Mouse (Mus musculus) myocyte (in vitro differentiated cells): ENCODE results near the gene Sox5. TPM values are rescaled to one million over a fixed set of nuclear protein-coding genes. Genes with fewer than 3 reads are reported as not detected.

ENCODE experiments used
- H3K27me3 ChIP-seq: one replicate; pipeline ENCODE4 v1.6.1; 2011; ENCODE audit not compliant: control insufficient read depth, insufficient read depth, insufficient read length
- H3K36me3 ChIP-seq: one replicate; pipeline ENCODE4 v1.6.1; 2011; ENCODE audit not compliant: control insufficient read depth, insufficient read depth
- H3K4me2 ChIP-seq: one replicate; pipeline ENCODE4 v1.6.1; 2011; ENCODE audit warnings: low read depth, control low read depth
- H3K4me3 ChIP-seq: one replicate; pipeline ENCODE4 v1.5.1; 2011; ENCODE audit warnings: mild to moderate bottlenecking, control low read depth, moderate library complexity
- H3K79me2 ChIP-seq: one replicate; pipeline ENCODE4 v1.6.1; 2011; ENCODE audit not compliant: control insufficient read depth, insufficient read depth
- H3ac ChIP-seq: one replicate; pipeline ENCODE4 v1.6.1; 2011; ENCODE audit not compliant: control insufficient read depth, insufficient read length
- CEBPB ChIP-seq: IDR thresholded peaks from 2 replicates; pipeline ENCODE4 v1.6.1; 2011; ENCODE audit warnings: mild to moderate bottlenecking, moderate library complexity; ENCODE audit not compliant: poor library complexity, insufficient read depth, severe bottlenecking
- E2F4 ChIP-seq: IDR thresholded peaks from one replicate; pipeline ENCODE4 v1.6.1; 2011; ENCODE audit warnings: mild to moderate bottlenecking, control low read depth, moderate library complexity; ENCODE audit not compliant: insufficient read depth
- MAX ChIP-seq: IDR thresholded peaks from one replicate; pipeline ENCODE4 v1.6.1; 2011; ENCODE audit warnings: low read depth, mild to moderate bottlenecking, control low read depth
- MYOD1 ChIP-seq, 3 experiments: IDR thresholded peaks; one replicate each; pipeline ENCODE4 v1.6.1; 2011; ENCODE audit warnings: control low read depth in 2 of 3, low read depth in 2 of 3, mild to moderate bottlenecking in 2 of 3, moderate library complexity in 1 of 3; ENCODE audit not compliant: insufficient read length in 2 of 3, control insufficient read depth in 1 of 3
- MYOG ChIP-seq, 3 experiments: IDR thresholded peaks; one replicate each; pipeline ENCODE4 v1.6.1; 2011; ENCODE audit warnings: control low read depth in 2 of 3, low read depth in 2 of 3, mild to moderate bottlenecking in 2 of 3; ENCODE audit not compliant: insufficient read length in 2 of 3, control insufficient read depth in 1 of 3, insufficient read depth in 1 of 3
- POLR2A ChIP-seq: IDR thresholded peaks from one replicate; pipeline ENCODE4 v1.6.1; 2011; ENCODE audit warnings: low read depth, mild to moderate bottlenecking, control low read depth, moderate library complexity; ENCODE audit not compliant: insufficient read length
- POLR2AphosphoS2 ChIP-seq: IDR thresholded peaks from one replicate; pipeline ENCODE4 v1.6.1; 2011; ENCODE audit warnings: low read depth, control low read depth; ENCODE audit not compliant: insufficient read length
- REST ChIP-seq: IDR thresholded peaks from one replicate; pipeline ENCODE4 v1.6.1; 2011; ENCODE audit warnings: mild to moderate bottlenecking, control low read depth, moderate library complexity; ENCODE audit not compliant: insufficient read depth, insufficient read length
- SRF ChIP-seq: IDR thresholded peaks from one replicate; pipeline ENCODE4 v1.6.1; 2011; ENCODE audit warnings: low read depth; ENCODE audit not compliant: control insufficient read depth, insufficient read length
- TCF12 ChIP-seq: IDR thresholded peaks from one replicate; pipeline ENCODE4 v1.6.1; 2011; ENCODE audit warnings: mild to moderate bottlenecking, control low read depth; ENCODE audit not compliant: poor library complexity, insufficient read depth, severe bottlenecking
- TCF3 ChIP-seq: IDR thresholded peaks from one replicate; pipeline ENCODE4 v1.6.1; 2011; ENCODE audit warnings: low read depth, control low read depth; ENCODE audit not compliant: insufficient read length
- USF1 ChIP-seq: IDR thresholded peaks from one replicate; pipeline ENCODE4 v1.6.1; 2011; ENCODE audit warnings: low read depth, mild to moderate bottlenecking, control low read depth, moderate library complexity
- polyA plus RNA-seq: library from polyadenylated mRNA; unstranded; fragments of >200 nt; fragmentation: generic; extraction: Trizol; gene quantifications from one replicate; pipeline ENCODE4 v1.2.1, GENCODE M21; 2012; ENCODE audit warnings: missing spikeins

The Sox5 gene
- polyA plus RNA-seq, 1 experiment, result 0.50 TPM

- H3K4me2 ChIP-seq, result peak overlapping the region; percentile 52
- H3K4me3 ChIP-seq, result no peak overlapping the region
- TF ChIP-seq POLR2A (no peak), CEBPB (no peak), TCF3 (no peak), E2F4 (no peak), TCF12 (no peak), MYOD1 (IDR thresholded peaks at IDR 0.05; ENCODE audit: control insufficient read depth in 1 of 3, insufficient read length in 2 of 3, low read depth in 2 of 3) (no peak), MAX (no peak), REST (no peak), POLR2AphosphoS2 (no peak), SRF (no peak), MYOG (IDR thresholded peaks at IDR 0.05; ENCODE audit: control insufficient read depth in 1 of 3, insufficient read depth in 1 of 3, insufficient read length in 2 of 3, low read depth in 2 of 3) (no peak), USF1 (no peak)
- no peak overlapping the region for H3ac ChIP-seq
- no peaks in the 10 kb centered on the region for H3K36me3 ChIP-seq
- no peaks in the 10 kb centered on the region for H3K79me2 ChIP-seq
- no peaks in the 10 kb centered on the region for H3K27me3 ChIP-seq
These were observed 615.7 kb downstream of the Sox5 start for GRCm38 (mm10) chr6:144166104-144166503.

DNA sequence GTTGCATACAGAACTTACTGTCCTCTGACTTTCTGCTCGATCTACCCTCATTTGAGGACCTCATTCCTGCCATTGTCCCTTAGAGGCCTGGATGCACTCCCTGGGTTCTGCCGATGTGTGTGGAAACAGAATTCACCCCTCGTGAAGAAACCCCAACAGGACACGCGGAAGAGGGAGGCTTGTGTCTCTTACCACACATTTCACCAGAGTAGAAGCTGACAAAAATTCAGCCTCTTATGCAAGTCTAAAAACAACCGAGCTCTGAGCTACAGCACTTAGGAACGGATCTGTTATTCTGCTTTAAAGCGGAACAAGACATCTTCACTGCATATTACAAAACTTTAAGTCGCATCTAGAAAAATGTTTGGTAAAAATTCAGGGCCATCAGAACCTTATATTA lies 618.3 kb downstream of the Sox5 start:
- H3K79me2 ChIP-seq, result no peaks in the 10 kb centered on the region
- H3K4me2 ChIP-seq, result no peak overlapping the region
- no peaks in the 10 kb centered on the region for H3K36me3 ChIP-seq
- H3ac ChIP-seq, result no peak overlapping the region
- TF ChIP-seq POLR2AphosphoS2, result no peak
- no peak for TF ChIP-seq USF1
- no peak for TF ChIP-seq E2F4
- no peak for TF ChIP-seq TCF12
- no peak for TF ChIP-seq CEBPB
- no peak for TF ChIP-seq POLR2A
- TF ChIP-seq TCF3, result no peak
- no peak for TF ChIP-seq REST
- TF ChIP-seq MYOD1 (IDR thresholded peaks at IDR 0.05; ENCODE audit: control insufficient read depth in 1 of 3, insufficient read length in 2 of 3, low read depth in 2 of 3), result no peak
- H3K4me3 ChIP-seq, result no peak overlapping the region
- H3K27me3 ChIP-seq, result no peaks in the 10 kb centered on the region

DNA sequence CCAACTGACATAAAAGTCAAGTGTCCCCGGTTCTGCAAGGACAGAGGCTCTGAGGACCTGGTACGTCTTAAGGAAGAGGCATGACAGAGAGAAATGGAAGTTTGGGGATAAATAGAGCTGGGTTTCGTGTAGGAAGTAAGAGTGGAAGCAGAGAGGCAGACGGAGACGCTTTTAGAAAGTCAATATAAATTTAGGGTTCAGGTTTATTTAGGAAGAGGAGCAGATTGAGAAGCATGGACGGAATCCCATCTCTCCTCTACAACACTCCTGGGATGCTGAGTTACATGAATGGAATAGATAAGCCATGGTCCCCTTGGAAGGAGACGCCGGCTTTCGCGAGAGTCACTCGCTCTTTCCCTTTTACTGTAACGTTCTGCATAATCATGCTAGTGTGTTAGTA lies 623.1 kb downstream of the Sox5 start:
- Histone ChIP-seq H3K36me3 (no peaks in the 10 kb centered on the region), H3K4me2 (no peak overlapping the region), H3K27me3 (no peaks in the 10 kb centered on the region), H3K4me3 (no peak overlapping the region), H3K79me2 (no peaks in the 10 kb centered on the region), H3ac (no peak overlapping the region)
- TF ChIP-seq SRF (no peak), MYOD1 (IDR thresholded peaks at IDR 0.05; ENCODE audit: control insufficient read depth in 1 of 3, insufficient read length in 2 of 3, low read depth in 2 of 3) (no peak), REST (no peak), TCF3 (no peak), E2F4 (no peak), CEBPB (no peak), POLR2A (no peak), TCF12 (no peak), USF1 (no peak), MAX (no peak)

DNA sequence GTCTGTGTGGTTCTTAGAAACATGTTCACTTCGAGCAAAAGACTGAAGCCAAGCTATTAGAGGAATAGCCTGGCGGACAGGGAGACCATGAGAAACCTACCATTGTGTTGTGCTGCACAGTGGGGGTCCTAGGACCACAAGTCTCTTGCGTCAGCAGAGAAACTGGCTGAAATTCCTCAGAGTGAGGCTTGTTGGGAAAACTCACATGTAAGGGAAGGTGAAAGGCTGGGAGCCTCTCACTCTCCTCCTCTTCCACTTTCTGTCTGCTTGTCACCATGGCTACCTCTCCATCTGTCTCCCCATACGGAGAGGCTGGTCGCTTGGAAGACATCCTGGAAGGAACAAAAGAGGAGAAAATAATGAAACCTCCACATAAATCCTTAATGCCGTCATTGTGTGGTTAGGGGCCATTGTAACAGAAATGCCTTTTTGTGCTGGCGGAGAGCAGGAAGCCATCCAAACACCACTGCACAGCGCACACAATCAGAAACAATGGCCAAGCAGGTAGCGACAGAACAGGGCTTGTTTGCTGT lies 626.8 kb downstream of the Sox5 start:
- H3K27me3 ChIP-seq, result no peaks in the 10 kb centered on the region

DNA sequence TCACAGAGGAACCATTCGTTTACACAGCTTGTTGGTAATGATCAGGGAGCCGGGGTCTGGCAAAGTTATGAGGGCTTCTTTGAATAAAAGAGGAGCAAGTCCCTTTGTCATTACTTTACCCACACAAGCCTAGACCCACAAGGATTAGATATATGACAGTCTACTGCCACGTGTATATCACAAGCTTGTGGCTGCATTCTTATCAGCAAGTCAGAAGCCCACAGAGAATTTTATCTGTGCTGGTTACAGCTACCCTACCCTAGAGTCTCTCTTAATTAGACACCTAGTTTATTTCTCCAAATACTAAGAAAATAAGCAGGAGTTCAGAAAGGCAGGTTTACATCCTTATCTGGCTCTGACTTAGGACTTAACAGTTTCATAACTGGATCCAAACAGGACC lies 629.8 kb downstream of the Sox5 start:
- H3K4me3 ChIP-seq, result no peak overlapping the region
- no peak overlapping the region for H3K4me2 ChIP-seq
- H3ac ChIP-seq, result no peak overlapping the region
- H3K79me2 ChIP-seq, result no peaks in the 10 kb centered on the region
- no peaks in the 10 kb centered on the region for H3K27me3 ChIP-seq
- TF ChIP-seq TCF12 (no peak), TCF3 (no peak), POLR2AphosphoS2 (no peak), CEBPB (no peak)
- no peaks in the 10 kb centered on the region for H3K36me3 ChIP-seq

More for the DNA sequence above, 626.8 kb downstream of the Sox5 start:
- H3K79me2 ChIP-seq, result no peaks in the 10 kb centered on the region
- no peak for TF ChIP-seq E2F4
- TF ChIP-seq POLR2AphosphoS2, result no peak
- H3K36me3 ChIP-seq, result no peaks in the 10 kb centered on the region
- no peak overlapping the region for H3K4me3 ChIP-seq
- H3ac ChIP-seq, result no peak overlapping the region
- no peak overlapping the region for H3K4me2 ChIP-seq
